Mouse (Mus musculus): Measurements from ENCODE around the gene Zfp950. TPM values are rescaled to one million over a fixed set of nuclear protein-coding genes. Genes with fewer than 3 reads are reported as not detected.

Zfp950 gene
- polyA plus RNA-seq, 1 experiment = 18.5 TPM

- H3K27ac ChIP-seq (ENCODE audit: insufficient read depth, low read length) = no peak overlapping the region
- no peaks in the 10 kb centered on the region for H3K36me3 ChIP-seq (ENCODE audit: control insufficient read depth, insufficient read depth, low read length, poor library complexity, severe bottlenecking)
- H3K4me3 ChIP-seq (ENCODE audit: low read depth, low read length) = no peak overlapping the region
- H3K9me3 ChIP-seq (replicated peaks; ENCODE audit: control insufficient read depth, insufficient read depth, low read length, poor library complexity, severe bottlenecking) = no peaks in the 10 kb centered on the region
- H3K27me3 ChIP-seq (ENCODE audit: control insufficient read depth, insufficient read depth, low read length, poor library complexity, severe bottlenecking) = no peaks in the 10 kb centered on the region
- TF ChIP-seq CTCF (IDR thresholded peaks at IDR 0.05; ENCODE audit: low read depth, low read length) (no peak), EP300 (IDR thresholded peaks at IDR 0.05; ENCODE audit: insufficient read depth, low read depth, low read length) (no peak), POLR2A (IDR thresholded peaks at IDR 0.05; ENCODE audit: insufficient read depth, low read length) (no peak)
- H3K9ac ChIP-seq (ENCODE audit: low read depth, poor library complexity, severe bottlenecking) = no peak overlapping the region
- H3K4me1 ChIP-seq (ENCODE audit: control insufficient read depth, insufficient read depth, low read length) = no peaks in the 10 kb centered on the region
Observed at GRCm38 (mm10) chr19:61031570-61031969, 109.1 kb downstream of the Zfp950 start.

DNA sequence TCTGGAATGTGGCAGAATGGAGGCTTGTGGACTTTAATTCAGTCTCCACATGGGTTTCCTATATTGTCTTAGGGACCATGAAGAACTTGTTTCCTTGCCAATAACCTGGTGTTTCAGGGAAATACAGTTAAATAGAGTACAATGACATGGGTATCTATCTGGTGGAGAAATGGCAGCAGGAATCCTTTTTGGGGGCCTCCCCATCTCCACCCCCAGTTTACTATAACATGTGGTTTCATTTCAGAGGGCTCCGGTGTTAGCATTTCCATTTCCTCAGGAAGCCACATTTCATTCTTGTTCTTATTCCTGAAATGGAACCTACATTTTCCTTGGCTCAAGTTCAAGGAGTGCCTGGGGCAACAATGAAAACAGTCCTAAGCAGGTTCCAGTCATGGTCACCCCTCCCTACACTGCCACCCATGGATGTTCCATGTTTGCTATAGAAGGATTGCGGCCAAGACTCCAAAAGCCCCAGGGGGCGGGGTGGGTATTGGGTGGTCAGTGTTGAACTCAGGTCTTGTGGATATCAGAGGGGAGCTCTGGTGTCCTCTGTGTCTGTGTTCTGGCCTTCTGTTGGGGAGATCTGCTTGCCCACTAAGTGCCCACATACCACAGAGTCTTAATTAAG lies 118.6 kb downstream of the Zfp950 start:
- Histone ChIP-seq H3K9ac (ENCODE audit: low read depth, poor library complexity, severe bottlenecking) (no peak overlapping the region), H3K27ac (ENCODE audit: insufficient read depth, low read length) (no peak overlapping the region), H3K4me1 (ENCODE audit: control insufficient read depth, insufficient read depth, low read length) (no peaks in the 10 kb centered on the region), H3K27me3 (ENCODE audit: control insufficient read depth, insufficient read depth, low read length, poor library complexity, severe bottlenecking) (no peaks in the 10 kb centered on the region), H3K9me3 (replicated peaks; ENCODE audit: control insufficient read depth, insufficient read depth, low read length, poor library complexity, severe bottlenecking) (no peaks in the 10 kb centered on the region), H3K4me3 (ENCODE audit: low read depth, low read length) (no peak overlapping the region), H3K36me3 (ENCODE audit: control insufficient read depth, insufficient read depth, low read length, poor library complexity, severe bottlenecking) (no peaks in the 10 kb centered on the region)
- no peak for TF ChIP-seq EP300 (IDR thresholded peaks at IDR 0.05; ENCODE audit: insufficient read depth, low read depth, low read length)
- TF ChIP-seq POLR2A (IDR thresholded peaks at IDR 0.05; ENCODE audit: insufficient read depth, low read length) = no peak
- no peak for TF ChIP-seq CTCF (IDR thresholded peaks at IDR 0.05; ENCODE audit: low read depth, low read length)

DNA sequence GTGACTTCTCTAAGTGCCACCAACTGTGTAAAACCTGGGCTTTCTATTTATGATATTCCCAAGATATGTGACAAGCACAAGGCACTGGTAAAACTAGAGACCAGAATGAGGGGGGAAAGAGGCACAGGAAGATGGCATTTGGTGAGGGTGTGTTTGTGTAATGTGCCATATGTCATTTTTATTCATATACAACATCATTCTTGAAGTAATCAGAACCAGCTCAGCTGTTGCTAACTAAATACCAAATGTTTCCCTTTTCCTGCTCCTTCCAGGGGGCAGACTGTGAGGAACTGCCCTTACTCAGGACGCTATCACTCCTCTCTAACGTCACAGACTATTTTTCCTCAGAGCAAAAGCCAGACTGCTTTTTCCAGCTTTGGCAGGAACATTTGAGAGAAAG lies 119.1 kb downstream of the Zfp950 start:
- Histone ChIP-seq H3K27ac (ENCODE audit: insufficient read depth, low read length) (no peak overlapping the region), H3K27me3 (ENCODE audit: control insufficient read depth, insufficient read depth, low read length, poor library complexity, severe bottlenecking) (no peaks in the 10 kb centered on the region), H3K4me1 (ENCODE audit: control insufficient read depth, insufficient read depth, low read length) (no peaks in the 10 kb centered on the region), H3K9ac (ENCODE audit: low read depth, poor library complexity, severe bottlenecking) (no peak overlapping the region), H3K4me3 (ENCODE audit: low read depth, low read length) (no peak overlapping the region), H3K9me3 (replicated peaks; ENCODE audit: control insufficient read depth, insufficient read depth, low read length, poor library complexity, severe bottlenecking) (no peaks in the 10 kb centered on the region), H3K36me3 (ENCODE audit: control insufficient read depth, insufficient read depth, low read length, poor library complexity, severe bottlenecking) (no peaks in the 10 kb centered on the region)
- TF ChIP-seq EP300 (IDR thresholded peaks at IDR 0.05; ENCODE audit: insufficient read depth, low read depth, low read length) (no peak), POLR2A (IDR thresholded peaks at IDR 0.05; ENCODE audit: insufficient read depth, low read length) (no peak), CTCF (IDR thresholded peaks at IDR 0.05; ENCODE audit: low read depth, low read length) (no peak)

DNA sequence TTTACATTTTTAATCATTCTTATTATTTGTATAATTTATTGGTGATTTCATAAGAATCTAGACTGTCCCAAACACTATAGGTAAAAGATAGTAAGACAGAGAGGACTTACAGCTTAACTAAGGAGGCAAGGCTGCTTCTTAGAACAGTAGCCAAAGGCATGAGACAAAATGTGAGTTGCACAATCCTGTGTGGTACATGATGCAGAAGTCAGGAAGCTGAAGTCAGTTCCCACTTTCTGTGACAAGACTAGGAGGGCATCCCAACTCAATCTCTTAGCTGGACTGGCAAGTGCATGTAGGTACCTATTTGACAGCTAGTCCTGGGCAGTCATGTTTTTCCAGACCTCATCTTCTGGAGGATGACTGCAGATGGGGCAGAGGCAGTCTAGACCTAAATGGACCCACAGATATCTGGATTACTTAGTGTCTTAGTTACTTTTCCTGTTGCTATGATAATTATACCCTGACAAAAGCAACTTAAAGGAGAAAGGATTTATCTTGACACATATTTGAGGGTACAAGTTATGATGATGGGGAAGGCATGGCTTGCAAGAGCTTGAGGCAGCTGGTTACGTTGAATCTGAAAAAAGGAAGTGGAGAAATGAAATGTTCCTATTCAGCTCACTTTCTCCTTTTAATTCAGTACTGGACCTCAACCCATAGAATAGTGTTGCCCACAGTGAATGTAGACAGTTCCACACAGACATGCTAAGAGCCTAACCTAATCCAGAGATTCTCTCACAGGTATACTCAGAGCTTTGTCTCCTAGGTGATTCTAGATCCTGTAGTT lies 123.0 kb downstream of the Zfp950 start:
- Histone ChIP-seq H3K4me3 (ENCODE audit: low read depth, low read length) (no peak overlapping the region), H3K27me3 (ENCODE audit: control insufficient read depth, insufficient read depth, low read length, poor library complexity, severe bottlenecking) (no peaks in the 10 kb centered on the region), H3K9me3 (replicated peaks; ENCODE audit: control insufficient read depth, insufficient read depth, low read length, poor library complexity, severe bottlenecking) (no peaks in the 10 kb centered on the region), H3K4me1 (ENCODE audit: control insufficient read depth, insufficient read depth, low read length) (no peaks in the 10 kb centered on the region), H3K36me3 (ENCODE audit: control insufficient read depth, insufficient read depth, low read length, poor library complexity, severe bottlenecking) (no peaks in the 10 kb centered on the region), H3K9ac (ENCODE audit: low read depth, poor library complexity, severe bottlenecking) (no peak overlapping the region), H3K27ac (ENCODE audit: insufficient read depth, low read length) (no peak overlapping the region)
- TF ChIP-seq CTCF (IDR thresholded peaks at IDR 0.05; ENCODE audit: low read depth, low read length) (no peak), POLR2A (IDR thresholded peaks at IDR 0.05; ENCODE audit: insufficient read depth, low read length) (no peak), EP300 (IDR thresholded peaks at IDR 0.05; ENCODE audit: insufficient read depth, low read depth, low read length) (no peak)

DNA sequence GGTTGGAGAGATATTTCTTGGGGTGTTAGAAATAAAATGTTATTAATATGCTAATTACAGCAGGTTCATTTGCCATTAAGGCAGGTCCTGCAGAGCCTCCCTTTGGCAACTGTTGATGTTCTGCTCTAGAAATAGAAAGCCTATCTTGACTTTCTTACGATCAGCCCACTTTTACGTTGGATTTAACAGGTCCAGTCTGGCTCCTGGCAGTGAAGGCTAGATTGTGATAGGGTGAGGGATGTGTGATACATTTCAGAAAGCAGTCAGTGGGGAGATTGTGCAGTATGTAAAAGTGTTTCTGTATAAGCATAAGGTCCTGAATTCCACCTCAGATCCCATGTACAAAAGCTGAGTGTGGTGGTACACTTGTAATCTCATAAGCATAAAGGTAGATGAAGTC lies 131.4 kb downstream of the Zfp950 start:
- Histone ChIP-seq H3K4me3 (ENCODE audit: low read depth, low read length) (no peak overlapping the region), H3K4me1 (ENCODE audit: control insufficient read depth, insufficient read depth, low read length) (no peaks in the 10 kb centered on the region), H3K9me3 (replicated peaks; ENCODE audit: control insufficient read depth, insufficient read depth, low read length, poor library complexity, severe bottlenecking) (no peaks in the 10 kb centered on the region), H3K36me3 (ENCODE audit: control insufficient read depth, insufficient read depth, low read length, poor library complexity, severe bottlenecking) (no peaks in the 10 kb centered on the region), H3K9ac (ENCODE audit: low read depth, poor library complexity, severe bottlenecking) (no peak overlapping the region), H3K27me3 (ENCODE audit: control insufficient read depth, insufficient read depth, low read length, poor library complexity, severe bottlenecking) (no peaks in the 10 kb centered on the region), H3K27ac (ENCODE audit: insufficient read depth, low read length) (no peak overlapping the region)
- TF ChIP-seq EP300 (IDR thresholded peaks at IDR 0.05; ENCODE audit: insufficient read depth, low read depth, low read length) (no peak), POLR2A (IDR thresholded peaks at IDR 0.05; ENCODE audit: insufficient read depth, low read length) (no peak), CTCF (IDR thresholded peaks at IDR 0.05; ENCODE audit: low read depth, low read length) (no peak)

Other genes starting within 250 kb of the Zfp950 start
- gene Gm7102, start 35.5 kb upstream of the Zfp950 start, polyA plus RNA-seq (2011; ENCODE audit: insufficient read depth, insufficient read length, low read depth, missing spikeins) = not detected in 2 replicates
- gene Gm6020, start 43.0 kb upstream of the Zfp950 start, polyA plus RNA-seq (2011; ENCODE audit: insufficient read depth, insufficient read length, low read depth, missing spikeins) = not detected in 2 replicates
- 16.6 and 18.3 TPM in 2 replicates for gene Csf2ra, start 87.6 kb upstream of the Zfp950 start, polyA plus RNA-seq (2011; ENCODE audit: insufficient read depth, insufficient read length, low read depth, missing spikeins)
- 7.1 and 12.1 TPM in 2 replicates for gene Gm21060, start 156.2 kb upstream of the Zfp950 start, polyA plus RNA-seq (2011; ENCODE audit: insufficient read depth, insufficient read length, low read depth, missing spikeins)

Measured in ES-Bruce4 (cell line).